Mouse (Mus musculus) MN1 (cell line): Measurements from ENCODE around the gene Cd274.

Source experiments
- DNase-seq: peaks from one replicate; pipeline ENCODE4 v3.0.0-alpha.2; 2016; ENCODE audit warnings: low spot score

Gene Cd274

GRCm38 (mm10) chr19:29366969-29367622 lies at the start of gene Cd274, which contains the start of gene Plgrkt:
Gene Cd274 (plus strand): TSS chr19:29367455.
Gene Plgrkt (minus strand): TSS chr19:29367390.
- peak; percentile 67 for DNase-seq

DNA sequence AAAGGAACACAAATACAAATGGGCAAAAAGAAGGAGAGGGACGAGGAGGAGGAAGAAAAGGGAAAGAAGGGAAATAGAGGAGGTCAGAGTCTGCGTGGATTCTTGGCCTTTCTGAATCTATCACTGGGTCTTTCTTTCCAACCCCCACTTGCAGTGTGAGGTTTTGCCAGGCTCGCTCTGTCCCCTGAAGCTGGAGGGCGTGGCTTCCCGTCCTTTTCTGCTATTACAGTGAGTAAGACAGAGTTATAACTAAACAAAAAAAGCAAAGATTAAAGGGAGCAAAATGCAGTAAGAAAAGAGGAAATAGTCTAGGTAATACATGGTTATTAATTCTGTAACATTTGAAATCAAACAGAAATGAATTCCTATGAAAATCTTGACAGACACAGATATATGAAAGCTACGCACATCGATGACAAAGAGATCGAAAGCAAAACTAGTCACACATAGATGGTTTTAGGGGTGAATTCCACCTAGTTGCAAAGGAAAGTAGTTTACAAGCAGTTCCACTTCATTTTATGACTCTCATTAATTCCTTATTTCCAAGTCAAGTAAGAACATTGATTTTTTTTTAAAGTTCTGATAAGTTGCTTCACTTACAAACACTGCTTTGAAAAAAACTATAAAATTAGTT lies 43.7 kb upstream of the Cd274 start:
- no peak for DNase-seq

DNA sequence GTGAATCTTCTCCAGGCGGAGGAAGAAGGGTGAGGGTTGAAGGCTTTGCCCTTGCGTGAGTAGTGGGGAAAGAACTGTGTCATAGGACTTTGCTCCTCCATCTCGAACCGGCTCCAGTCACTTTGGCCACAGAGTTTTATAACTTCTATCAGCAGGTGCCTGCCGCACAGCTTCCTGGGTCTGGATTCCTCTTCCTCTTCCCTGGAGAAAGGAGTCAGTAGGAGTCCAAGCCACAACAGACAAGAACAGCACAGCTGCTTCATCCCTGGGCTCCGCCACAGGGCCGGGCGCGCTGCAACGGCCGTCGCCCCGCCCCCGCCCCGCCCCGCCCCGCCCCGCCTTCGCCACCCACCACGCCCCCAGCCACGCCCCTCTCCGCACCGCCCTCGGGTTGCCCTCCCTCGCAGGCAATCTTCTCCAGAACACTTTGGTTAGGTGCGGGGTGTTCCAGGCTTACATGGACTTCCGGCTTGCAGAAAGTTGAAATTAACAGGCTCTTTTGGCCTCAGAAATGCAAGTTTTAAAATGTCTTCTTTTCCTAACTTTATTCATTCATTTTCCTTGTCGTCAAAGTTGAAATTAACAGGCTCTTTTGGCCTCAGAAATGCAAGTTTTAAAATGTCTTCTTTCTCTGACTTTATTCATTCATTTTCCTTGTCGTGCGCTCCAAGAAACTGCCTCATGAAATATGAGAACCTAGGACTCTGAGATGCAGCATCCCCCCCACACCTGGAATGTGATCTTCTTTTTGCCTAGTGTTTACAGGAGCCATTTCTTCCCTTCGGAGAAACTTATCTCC lies 42.0 kb upstream of the Cd274 start, which contains the start of gene Insl6:
Gene Insl6, minus strand, starts transcription at position 304 of the 799 bp plus-strand sequence.
- peak; percentile 71 for DNase-seq

DNA sequence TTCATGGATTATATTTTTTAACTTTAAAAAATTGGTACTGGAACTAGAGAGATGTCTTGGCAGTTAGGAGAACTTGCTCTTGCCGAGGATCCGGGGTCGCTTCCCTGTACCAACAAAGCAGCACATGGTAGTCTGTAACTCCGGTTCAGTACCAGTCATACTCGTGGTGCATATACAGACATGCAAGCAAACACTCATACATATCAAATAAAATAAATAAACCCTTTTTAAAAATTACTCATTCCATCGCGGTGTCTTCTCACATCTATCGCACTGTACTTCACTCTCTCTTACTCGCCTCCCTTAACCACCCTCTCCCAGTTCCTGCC lies 41.4 kb upstream of the Cd274 start:
- DNase-seq = no peak

DNA sequence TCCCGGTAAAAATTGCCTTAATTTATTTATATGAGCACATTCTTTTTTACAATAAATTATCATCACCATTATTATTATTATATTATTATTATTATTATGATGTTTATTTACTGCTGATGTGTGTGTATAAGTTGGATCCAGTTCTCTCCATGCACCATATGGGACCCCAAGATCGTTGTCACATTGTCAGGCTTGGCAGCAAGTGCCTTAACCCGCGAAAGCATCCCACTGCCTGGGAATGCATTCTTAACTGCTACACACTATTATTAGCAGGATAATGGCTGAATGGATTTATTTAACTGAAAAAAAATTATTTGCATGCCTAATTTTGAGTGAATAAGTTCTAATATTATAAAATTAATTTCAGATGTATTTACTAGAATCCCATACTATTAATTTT lies 40.9 kb upstream of the Cd274 start:
- DNase-seq = no peak

- no peak for DNase-seq
Measured at GRCm38 (mm10) chr19:29326822-29327552, 40.3 kb upstream of the Cd274 start.

DNA sequence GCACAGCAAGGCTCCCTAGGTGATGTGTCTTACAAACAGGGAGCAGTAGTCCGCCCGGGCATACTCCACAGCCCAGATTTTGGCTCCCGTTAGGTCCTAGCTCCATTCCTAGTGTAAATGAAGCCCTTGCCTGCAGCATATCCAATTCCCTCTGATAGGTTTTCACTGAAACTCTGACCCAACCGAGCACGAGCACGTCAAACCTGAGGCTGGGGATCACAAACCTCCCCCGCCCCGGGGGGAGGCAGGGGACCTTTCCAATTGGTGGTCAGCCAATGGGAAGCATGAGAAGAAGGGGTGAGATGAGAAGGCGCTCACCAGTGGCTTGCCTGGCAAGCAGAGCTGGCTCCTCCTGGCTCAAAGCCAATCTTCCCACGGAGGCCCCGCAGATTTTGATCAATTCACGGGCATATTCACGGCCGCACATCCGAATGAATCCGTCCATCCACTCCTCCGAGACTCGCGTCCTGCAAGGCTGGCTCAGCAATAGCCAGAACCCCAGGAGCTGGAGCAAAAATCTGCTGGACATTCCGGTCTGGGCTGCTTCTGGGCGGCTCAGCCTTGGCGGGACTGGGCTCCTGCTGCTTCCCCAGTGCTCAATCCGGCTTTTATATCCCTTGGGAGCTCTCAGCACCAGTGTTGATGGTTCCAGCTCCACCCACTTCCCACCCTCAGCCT lies 33.0 kb upstream of the Cd274 start, which contains the start of gene Rln1:
Gene Rln1, minus strand, starts transcription at position 603 of the 678 bp plus-strand sequence.
- peak; percentile 71 for DNase-seq

DNA sequence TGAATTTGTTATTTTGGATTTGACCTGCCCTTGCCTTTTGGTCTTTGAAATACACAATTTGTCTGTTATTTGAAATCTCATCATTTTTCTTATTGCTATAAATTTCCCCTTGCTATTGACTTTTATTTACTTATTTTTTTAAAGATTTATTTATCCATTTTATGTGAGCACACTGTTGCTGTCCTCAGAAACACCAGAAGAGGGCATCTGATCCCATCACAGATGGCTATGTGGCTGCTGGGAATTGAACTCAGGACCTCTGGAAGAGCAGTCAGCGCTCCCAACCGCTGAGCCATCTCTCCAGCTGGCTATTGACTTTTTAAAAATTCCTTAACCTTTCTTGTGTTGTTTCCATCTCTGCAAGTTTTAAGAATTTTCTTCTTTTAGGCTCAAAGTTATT lies 30.6 kb upstream of the Cd274 start:
- no peak for DNase-seq

- DNase-seq = no peak
Measured at GRCm38 (mm10) chr19:29341029-29341428, 26.2 kb upstream of the Cd274 start.

- DNase-seq = no peak
Measured at GRCm38 (mm10) chr19:29342281-29342680, 25.0 kb upstream of the Cd274 start.

- no peak for DNase-seq
Measured at GRCm38 (mm10) chr19:29344868-29345267, 22.4 kb upstream of the Cd274 start.

DNA sequence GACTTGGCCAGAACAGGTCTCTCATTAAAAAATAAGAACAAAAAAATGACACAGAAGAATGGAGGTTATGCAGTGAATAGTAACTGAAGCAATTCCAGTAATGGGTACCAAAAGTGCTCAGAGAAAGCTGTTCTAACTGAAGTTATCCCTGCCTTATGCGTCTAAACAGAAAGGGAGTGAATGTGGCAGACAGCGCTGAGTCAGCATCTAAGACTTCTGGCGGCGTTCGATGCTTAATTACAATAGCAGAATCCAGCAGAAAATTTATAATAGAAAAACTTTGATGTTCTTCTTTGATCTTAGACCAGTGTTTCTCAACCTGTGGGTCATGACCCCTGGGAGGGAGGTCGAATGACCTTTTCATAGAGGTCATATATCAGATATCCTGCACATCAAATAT lies 21.6 kb upstream of the Cd274 start:
- DNase-seq = no peak

- DNase-seq = no peak
Measured at GRCm38 (mm10) chr19:29350991-29351390, 16.3 kb upstream of the Cd274 start.

GRCm38 (mm10) chr19:29354895-29355877 lies 12.1 kb upstream of the Cd274 start:
- peak; percentile 82 for DNase-seq

DNA sequence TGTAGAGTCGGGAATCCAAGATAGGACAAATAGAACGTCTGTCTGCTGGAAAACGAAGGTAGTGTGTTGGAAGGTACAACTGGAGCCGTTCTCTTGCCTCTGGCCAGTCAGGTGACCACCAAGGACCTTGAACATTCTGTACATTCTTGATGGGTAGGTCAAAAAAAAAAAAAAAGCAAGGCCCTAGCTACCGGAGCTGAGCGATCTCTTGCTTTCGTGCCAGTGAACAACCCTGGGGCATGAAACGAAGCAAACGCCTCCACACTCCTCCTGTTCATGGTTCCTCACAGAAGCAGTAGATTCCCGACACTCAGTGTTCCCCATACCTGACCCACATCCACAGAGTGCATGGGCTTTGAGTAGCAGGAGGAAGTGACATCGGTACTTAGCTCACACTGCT lies 11.0 kb upstream of the Cd274 start:
- no peak for DNase-seq

GRCm38 (mm10) chr19:29360251-29360650 lies 7.0 kb upstream of the Cd274 start:
- no peak for DNase-seq

DNA sequence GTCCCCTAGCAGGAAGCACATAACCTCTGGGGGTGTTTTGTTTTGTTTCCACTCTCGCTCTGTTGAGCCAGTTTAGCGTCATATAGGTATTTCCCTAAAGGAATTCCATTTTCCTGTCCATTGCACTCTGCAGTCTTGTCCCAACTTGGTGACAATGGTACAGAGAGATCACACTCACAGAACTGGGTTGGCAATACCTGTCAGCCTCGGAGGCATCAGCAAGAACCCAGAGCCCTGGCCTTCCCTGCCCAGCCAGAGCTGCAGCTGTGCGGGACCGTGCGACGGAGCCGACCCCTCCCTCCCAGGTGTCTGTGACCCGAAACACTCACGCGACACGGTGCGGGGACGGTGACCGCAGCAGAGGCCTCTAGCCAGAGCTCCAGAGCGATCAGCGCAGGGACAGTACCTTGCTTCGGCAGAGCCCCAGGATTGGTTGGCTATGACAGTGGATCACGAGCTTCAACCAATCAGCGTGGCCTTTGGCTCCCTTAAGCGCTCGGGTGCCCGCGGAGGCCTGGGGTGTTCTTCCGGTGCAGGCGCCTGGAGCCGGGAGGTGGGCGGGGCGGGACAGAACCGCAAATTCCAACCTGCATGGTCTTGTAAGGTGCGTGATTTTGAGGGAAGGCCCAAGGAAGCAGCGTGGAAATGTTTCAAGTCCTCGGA lies 5.7 kb upstream of the Cd274 start:
- peak; percentile 92 for DNase-seq

GRCm38 (mm10) chr19:29362173-29362930 lies 4.9 kb upstream of the Cd274 start:
- no peak for DNase-seq

DNA sequence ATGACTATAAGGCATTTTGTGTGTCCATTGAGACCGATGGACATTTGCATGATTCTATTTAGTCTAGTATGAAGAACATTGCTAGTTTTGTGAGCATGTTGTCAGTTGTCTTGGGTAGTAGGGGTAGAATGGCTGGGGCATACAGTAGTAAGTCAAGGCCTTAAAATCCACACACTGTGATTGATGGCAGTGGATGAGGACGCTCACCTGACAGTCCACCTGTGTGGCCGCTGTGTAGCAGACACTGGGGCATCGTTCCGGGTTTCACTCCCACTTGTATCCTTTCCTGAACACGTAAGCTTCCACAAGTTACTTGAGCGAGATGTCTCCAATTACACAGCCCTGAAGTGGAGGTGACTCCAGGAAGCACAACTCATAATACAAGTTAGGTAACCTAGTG lies 3.7 kb upstream of the Cd274 start:
- DNase-seq = no peak
